Mouse (Mus musculus) CH12.LX (cell line): Measurements from ENCODE around the gene Gm28434. TPM values are rescaled to one million over a fixed set of nuclear protein-coding genes. Genes with fewer than 3 reads are reported as not detected.
A peak's percentile ranks its signal among the peaks of the same experiment; 100 is the strongest.

Experiments
- DNase-seq: peaks from one replicate; pipeline ENCODE4 v3.0.0-alpha.2; 2013; ENCODE audit errors: extremely low read depth
- H3K27ac ChIP-seq: 2 replicates; pipeline ENCODE4 v1.5.1; 2012; ENCODE audit warnings: low read depth, mild to moderate bottlenecking, control low read depth, moderate library complexity; ENCODE audit not compliant: insufficient read depth
- H3K27me3 ChIP-seq: replicated peaks from 2 replicates; pipeline ENCODE3; 2012; ENCODE audit warnings: inconsistent platforms
- H3K36me3 ChIP-seq, 2 experiments: replicated peaks in 1 of 2; 2 replicates each; pipeline versions ENCODE3 to v1.6.1; 2012; ENCODE audit warnings: inconsistent platforms in 1 of 2, low read length in 1 of 2, mild to moderate bottlenecking in 1 of 2, mixed read lengths in 1 of 2, moderate library complexity in 1 of 2; ENCODE audit not compliant: control insufficient read depth in 1 of 2, insufficient read depth in 1 of 2
- H3K4me1 ChIP-seq, 2 experiments: 2 replicates each; pipeline ENCODE4 v1.6.1; 2012; ENCODE audit warnings: inconsistent platforms in 1 of 2, moderate library complexity in 1 of 2; ENCODE audit not compliant: insufficient read depth in 2 of 2, control insufficient read depth in 1 of 2
- H3K4me2 ChIP-seq: 2 replicates; pipeline ENCODE4 v1.6.1; 2012; ENCODE audit warnings: low read depth, mild to moderate bottlenecking, control low read depth; ENCODE audit not compliant: poor library complexity, insufficient read depth, severe bottlenecking
- H3K4me3 ChIP-seq, 3 experiments: fragments of 150-350 bp in 1 of 3; sonication (generic) in 1 of 3; replicated peaks in 1 of 3; 2 replicates each; pipeline versions ENCODE3 to v1.5.1; 2011 to 2012; ENCODE audit warnings: low read depth in 2 of 3, low read length in 2 of 3, mild to moderate bottlenecking in 2 of 3, moderate library complexity in 2 of 3, control low read depth in 1 of 3, improper control_type of control experiment in 1 of 3, inconsistent platforms in 1 of 3, mixed read lengths in 1 of 3; ENCODE audit not compliant: poor library complexity in 1 of 3
- H3K79me2 ChIP-seq: replicated peaks from 2 replicates; pipeline ENCODE4 v1.6.1; 2012; ENCODE audit warnings: mild to moderate bottlenecking, moderate library complexity; ENCODE audit not compliant: control insufficient read depth, poor library complexity, insufficient read depth, severe bottlenecking; ENCODE audit errors: extremely low read depth
- H3K9ac ChIP-seq: 2 replicates; pipeline ENCODE4 v1.6.1; 2012; ENCODE audit warnings: low read depth, mild to moderate bottlenecking, control low read depth, moderate library complexity; ENCODE audit not compliant: insufficient read depth
- H3K9me3 ChIP-seq: replicated peaks from 2 replicates; pipeline ENCODE3; 2012; ENCODE audit warnings: low read length, inconsistent platforms, mixed read lengths
- CHD1 ChIP-seq: IDR thresholded peaks from 2 replicates; pipeline ENCODE4 v1.6.1; 2012; ENCODE audit warnings: low read depth, low read length, improper control_type of control experiment, inconsistent platforms
- CHD2 ChIP-seq: IDR thresholded peaks from 2 replicates; pipeline ENCODE4 v1.6.1; 2011; ENCODE audit warnings: low read length, improper control_type of control experiment
- CTCF ChIP-seq, 2 experiments: IDR thresholded peaks in 1 of 2; conservative IDR thresholded peaks in 1 of 2; 2 replicates each; pipeline ENCODE4 v1.5.1; 2011 to 2012; ENCODE audit warnings: low read depth in 2 of 2, low read length in 2 of 2, improper control_type of control experiment in 1 of 2, inconsistent platforms in 1 of 2, mild to moderate bottlenecking in 1 of 2, moderate library complexity in 1 of 2
- E2F4 ChIP-seq: IDR thresholded peaks from 2 replicates; pipeline ENCODE4 v1.6.1; 2011; ENCODE audit warnings: low read depth, low read length, improper control_type of control experiment; ENCODE audit not compliant: insufficient replicate concordance
- ELF1 ChIP-seq: IDR thresholded peaks from 2 replicates; pipeline ENCODE4 v1.6.1; 2014; ENCODE audit warnings: low read depth, mild to moderate bottlenecking, inconsistent platforms, low read length, improper control_type of control experiment
- EP300 ChIP-seq: IDR thresholded peaks from 2 replicates; pipeline ENCODE4 v1.6.1; 2011; ENCODE audit warnings: low read length, improper control_type of control experiment
- ETS1 ChIP-seq: conservative IDR thresholded peaks from 2 replicates; pipeline ENCODE4 v1.6.1; 2012; ENCODE audit warnings: low read depth, mild to moderate bottlenecking, inconsistent platforms, low read length, improper control_type of control experiment, moderate library complexity
- HCFC1 ChIP-seq: IDR thresholded peaks from 2 replicates; pipeline ENCODE4 v1.6.1; 2012; ENCODE audit warnings: low read depth, mild to moderate bottlenecking, inconsistent platforms, low read length, improper control_type of control experiment
- JUN ChIP-seq: IDR thresholded peaks from 2 replicates; pipeline ENCODE4 v1.6.1; 2011; ENCODE audit warnings: low read depth, mild to moderate bottlenecking, low read length, improper control_type of control experiment, moderate library complexity; ENCODE audit not compliant: insufficient read depth
- KAT2A ChIP-seq: IDR thresholded peaks from 2 replicates; pipeline ENCODE4 v1.6.1; 2012; ENCODE audit warnings: low read length, improper control_type of control experiment, inconsistent platforms; ENCODE audit not compliant: insufficient replicate concordance
- MAFK ChIP-seq: IDR thresholded peaks from 2 replicates; pipeline ENCODE4 v1.6.1; 2011; ENCODE audit warnings: low read length, improper control_type of control experiment; ENCODE audit not compliant: insufficient replicate concordance
- MAX ChIP-seq: IDR thresholded peaks from 2 replicates; pipeline ENCODE4 v1.6.1; 2011; ENCODE audit warnings: low read length, improper control_type of control experiment
- MAZ ChIP-seq: IDR thresholded peaks from 2 replicates; pipeline ENCODE4 v1.6.1; 2012; ENCODE audit warnings: low read depth, mild to moderate bottlenecking, inconsistent platforms, low read length, improper control_type of control experiment, moderate library complexity
- MEF2A ChIP-seq: IDR thresholded peaks from 2 replicates; pipeline ENCODE4 v1.6.1; 2014; ENCODE audit warnings: low read depth, mild to moderate bottlenecking, inconsistent platforms, low read length, improper control_type of control experiment, borderline replicate concordance
- MXI1 ChIP-seq: IDR thresholded peaks from 2 replicates; pipeline ENCODE4 v1.6.1; 2011; ENCODE audit warnings: mild to moderate bottlenecking, low read depth, low read length, improper control_type of control experiment
- MYC ChIP-seq: IDR thresholded peaks from 2 replicates; pipeline ENCODE4 v1.6.1; 2011; ENCODE audit warnings: low read depth, mild to moderate bottlenecking, improper control_type of control experiment, low read length
- NELFE ChIP-seq: IDR thresholded peaks from 2 replicates; pipeline ENCODE4 v1.6.1; 2011; ENCODE audit warnings: low read depth, low read length, improper control_type of control experiment
- NRF1 ChIP-seq: IDR thresholded peaks from 2 replicates; pipeline ENCODE4 v1.6.1; 2014; ENCODE audit warnings: low read depth, mild to moderate bottlenecking, inconsistent platforms, low read length, improper control_type of control experiment, moderate library complexity
- PAX5 ChIP-seq: IDR thresholded peaks from 2 replicates; pipeline ENCODE4 v1.6.1; 2012; ENCODE audit warnings: low read length, inconsistent platforms, mixed read lengths
- POLR2A ChIP-seq: IDR thresholded peaks from 2 replicates; pipeline ENCODE4 v1.6.1; 2011; ENCODE audit warnings: low read depth, mild to moderate bottlenecking, improper control_type of control experiment, low read length
- POLR2AphosphoS2 ChIP-seq: IDR thresholded peaks from 2 replicates; pipeline ENCODE4 v1.6.1; 2011; ENCODE audit warnings: low read depth, low read length, improper control_type of control experiment
- RCOR1 ChIP-seq: conservative IDR thresholded peaks from 2 replicates; pipeline ENCODE4 v1.6.1; 2012; ENCODE audit warnings: low read depth, mild to moderate bottlenecking, inconsistent platforms, low read length, improper control_type of control experiment
- TBP ChIP-seq: conservative IDR thresholded peaks from 2 replicates; pipeline ENCODE4 v1.6.1; 2011; ENCODE audit warnings: low read depth, low read length, improper control_type of control experiment
- TCF12 ChIP-seq: IDR thresholded peaks from 2 replicates; pipeline ENCODE4 v1.6.1; 2014; ENCODE audit warnings: low read depth, mild to moderate bottlenecking, inconsistent platforms, low read length, improper control_type of control experiment
- UBTF ChIP-seq: IDR thresholded peaks from 2 replicates; pipeline ENCODE4 v1.6.1; 2012; ENCODE audit warnings: low read depth, mild to moderate bottlenecking, inconsistent platforms, low read length, improper control_type of control experiment, moderate library complexity
- USF1 ChIP-seq: IDR thresholded peaks from 2 replicates; pipeline ENCODE4 v1.6.1; 2014; ENCODE audit warnings: low read depth, mild to moderate bottlenecking, inconsistent platforms, low read length, improper control_type of control experiment
- USF2 ChIP-seq: conservative IDR thresholded peaks from 2 replicates; pipeline ENCODE4 v1.6.1; 2011; ENCODE audit warnings: low read depth, low read length, improper control_type of control experiment
- ZKSCAN1 ChIP-seq: IDR thresholded peaks from 2 replicates; pipeline ENCODE4 v1.6.1; 2012; ENCODE audit warnings: low read depth, inconsistent platforms, low read length, improper control_type of control experiment, borderline replicate concordance
- ZMIZ1 ChIP-seq: IDR thresholded peaks from 2 replicates; pipeline ENCODE4 v1.6.1; 2012; ENCODE audit warnings: low read depth, mild to moderate bottlenecking, inconsistent platforms, low read length, improper control_type of control experiment
- ZNF384 ChIP-seq: IDR thresholded peaks from 2 replicates; pipeline ENCODE4 v1.6.1; 2012; ENCODE audit warnings: low read depth, low read length, improper control_type of control experiment, inconsistent platforms
- dilution Hi-C: fragments of 300-500 bp; cut with MboI; formaldehyde crosslinking; loops from 2 replicates; pipeline ENCODE4 v1.14.3; 2020; ENCODE audit warnings: low sequenced_read_pairs; ENCODE audit not compliant: extremely low pct_unique_long_range_greater_than_20kb, extremely low pct_ligation_motif_present
- in situ Hi-C: fragments of 300-500 bp; cut with MboI; formaldehyde crosslinking; loops from 3 replicates; pipeline ENCODE4 v1.14.3; 2019; ENCODE audit warnings: low sequenced_read_pairs, low pct_ligation_motif_present, low pct_unique_long_range_greater_than_20kb, mixed read lengths
- polyA plus RNA-seq: library from polyadenylated mRNA; unstranded; fragments of >175 nt; gene quantifications from 2 replicates; pipeline ENCODE4 v1.2.1, GENCODE M21; 2012; ENCODE audit warnings: low read depth; ENCODE audit not compliant: insufficient read length
- total RNA-seq, 2 experiments: library from RNA; depleted of rRNA; stranded (reverse); fragments of 300-350 nt in 1 of 2; fragments of >200 nt in 1 of 2; gene quantifications; 2 replicates each; pipeline ENCODE4 v1.2.3; 2012 to 2014

The Gm28434 gene
- total RNA-seq (2012; rRNA removed) (not detected in 2 replicates), total RNA-seq (2014; rRNA removed) (not detected in 2 replicates), polyA plus RNA-seq (not detected in 2 replicates)

DNA sequence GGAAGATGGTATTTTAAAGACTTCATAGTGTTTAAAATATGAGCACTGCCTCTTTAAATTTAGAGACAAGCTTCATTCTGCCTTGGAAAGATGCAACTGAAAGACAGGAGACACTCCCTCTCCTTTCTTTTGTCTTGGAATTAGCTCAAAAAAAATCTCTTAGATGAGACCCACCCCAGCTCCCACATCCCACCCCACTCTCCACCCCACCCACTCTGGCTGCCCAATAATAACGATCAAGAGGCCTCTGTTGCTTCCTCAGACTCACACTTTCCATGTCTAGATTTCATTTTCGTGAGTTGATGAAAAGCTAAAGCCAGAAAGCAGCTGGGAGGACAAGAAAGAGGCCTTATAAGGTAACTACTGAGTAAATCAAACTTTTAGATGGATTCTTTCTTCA is at the start of gene Gm28434, which contains the start of gene 2310003L06Rik:
Gm28434 (plus strand) TSS at position 317 of the 400 bp plus-strand sequence.
2310003L06Rik (plus strand) TSS at position 259 of the 400 bp plus-strand sequence.
- H3K4me3 ChIP-seq: no peak within 1 kb of the TSS
- H3K9me3 ChIP-seq: no peaks in the 10 kb centered on the region
- no peak for DNase-seq
- H3K4me1 ChIP-seq: no peaks in the 10 kb centered on the region
- TF ChIP-seq E2F4: no peak
- no peak for TF ChIP-seq ELF1
- TF ChIP-seq POLR2AphosphoS2: no peak
- no peak for TF ChIP-seq POLR2A
- TF ChIP-seq ZNF384: no peak
- no peak for TF ChIP-seq RCOR1
- no peak for TF ChIP-seq MAZ
- TF ChIP-seq CHD1: no peak
- no peak for TF ChIP-seq PAX5
- no peak for TF ChIP-seq USF2
- no peak for TF ChIP-seq MAX
- no peak for TF ChIP-seq MAFK
- no peak for TF ChIP-seq KAT2A
- no peak for TF ChIP-seq USF1
- TF ChIP-seq TCF12: no peak
- no peak for TF ChIP-seq MYC
- no peak for TF ChIP-seq CHD2
- no peak within 1 kb of the TSS for H3K4me2 ChIP-seq
- H3K79me2 ChIP-seq: no peaks in the 10 kb centered on the region
- dilution Hi-C loops: no loop called here
- no peaks in the 10 kb centered on the region for H3K27me3 ChIP-seq
- H3K9ac ChIP-seq: no peak within 1 kb of the TSS
- in situ Hi-C loops: no loop called here
- no peak within 1 kb of the TSS for H3K27ac ChIP-seq
- no peaks in the 10 kb centered on the region for H3K36me3 ChIP-seq

- H3K4me3 ChIP-seq: peak within 1 kb of the TSS; percentile 28 to 59 (median 51)
- H3K79me2 ChIP-seq: 0 out of 2 replicates have a peak, but pooled peaks cover 3% of the 10 kb centered on the region
- peaks cover 6% of the 10 kb centered on the region in 2 experiments for H3K36me3 ChIP-seq
- peak; percentile 66 for DNase-seq
- H3K27me3 ChIP-seq: no peaks in the 10 kb centered on the region
- peaks cover 3 to 27% of the 10 kb centered on the region in 2 experiments; a peak in 3 of 4 replicates for H3K4me1 ChIP-seq
- H3K9me3 ChIP-seq: no peaks in the 10 kb centered on the region
- dilution Hi-C loops (no loop called here), in situ Hi-C loops (no loop called here)
- no peak within 1 kb of the TSS for H3K27ac ChIP-seq
- H3K4me2 ChIP-seq: peak within 1 kb of the TSS; percentile 21; the same call in 1 of the 2 replicates
- H3K9ac ChIP-seq: peak within 1 kb of the TSS; percentile 63; the same call in 1 of the 2 replicates
- TF ChIP-seq PAX5 (no peak), HCFC1 (0 out of 2 replicates have a peak, but pooled peaks have one; percentile 34), ETS1 (peak; percentile 97), EP300 (peak; percentile 82), POLR2A (peak; percentile 24; the same call in 1 of the 2 replicates), USF2 (no peak), NELFE (no peak), E2F4 (no peak), MEF2A (peak; percentile 85), MAZ (no peak), NRF1 (no peak), KAT2A (no peak), ZNF384 (no peak), MAX (no peak), RCOR1 (no peak), MXI1 (no peak), CHD2 (no peak), TCF12 (peak; percentile 91), ZMIZ1 (no peak), TBP (peak; percentile 77), ZKSCAN1 (no peak), ELF1 (0 out of 2 replicates have a peak, but pooled peaks have one; percentile 42), JUN (peak; percentile 82), USF1 (no peak), CHD1 (peak; percentile 70; the same call in 1 of the 2 replicates), CTCF (conservative IDR thresholded peaks at IDR 0.05 in 1 of 2, IDR thresholded peaks at IDR 0.05 in 1 of 2; ENCODE audit: low read depth in 2 of 2, low read length in 2 of 2) (no peak), POLR2AphosphoS2 (no peak), UBTF (no peak)
Observed at GRCm38 (mm10) chr5:87925372-87925771, 43.9 kb upstream of the Gm28434 start, which contains the start of gene Csn3. Gene Csn3, plus strand, starts transcription at chr5:87925579.
